Mouse (Mus musculus) hindbrain, embryonic 14.5 days (tissue): ENCODE measurements around the gene Oxa1l. TPM values are rescaled to one million over a fixed set of nuclear protein-coding genes. Genes with fewer than 3 reads are reported as not detected.

Experiments used
- ATAC-seq: fragments of 200-750 bp; cut with Nextera tagmentation; 2 replicates; pipeline ENCODE4 v1.8.0; 2017; ENCODE audit warnings: moderate number of reproducible peaks, mild to moderate bottlenecking, moderate TSS enrichment, moderate library complexity; ENCODE audit not compliant: low FRiP score
- DNase-seq: peaks from one replicate; pipeline ENCODE4 v3.0.0-alpha.2; 2015; ENCODE audit warnings: low spot score
- H3K27ac ChIP-seq: fragments of 300-500 bp; sonication (generic); 2 replicates; pipeline ENCODE4 v1.5.1; 2014; ENCODE audit warnings: mild to moderate bottlenecking, moderate library complexity
- H3K27me3 ChIP-seq: fragments of 300-500 bp; sonication (generic); 2 replicates; pipeline ENCODE4 v1.6.1; 2014; ENCODE audit warnings: mild to moderate bottlenecking, low read length, mixed read lengths; ENCODE audit not compliant: control insufficient read depth, insufficient read depth
- H3K36me3 ChIP-seq: fragments of 300-500 bp; sonication (generic); replicated peaks from 2 replicates; pipeline ENCODE4 v1.6.1; 2014; ENCODE audit not compliant: control insufficient read depth, insufficient read depth
- H3K4me1 ChIP-seq: fragments of 300-500 bp; sonication (generic); replicated peaks from 2 replicates; pipeline ENCODE4 v1.6.1; 2014; ENCODE audit warnings: antibody characterized with exemption, low read length, mixed read lengths; ENCODE audit not compliant: control insufficient read depth, insufficient read depth
- H3K4me2 ChIP-seq: fragments of 300-500 bp; sonication (generic); replicated peaks from 2 replicates; pipeline ENCODE4 v1.6.1; 2014; ENCODE audit warnings: mild to moderate bottlenecking, moderate library complexity
- H3K4me3 ChIP-seq: fragments of 300-500 bp; sonication (generic); replicated peaks from 2 replicates; pipeline ENCODE4 v1.5.1; 2014; ENCODE audit warnings: mild to moderate bottlenecking, low read length
- H3K9ac ChIP-seq: fragments of 300-500 bp; sonication (generic); 2 replicates; pipeline ENCODE4 v1.6.1; 2014
- H3K9me3 ChIP-seq: fragments of 300-500 bp; sonication (generic); 2 replicates; pipeline ENCODE4 v1.6.1; 2016; ENCODE audit warnings: low read length; ENCODE audit not compliant: control insufficient read depth
- WGBS: fragments of 180-500 bp; shearing (Covaris S2); extraction: QIAGEN DNeasy Blood & Tissue Kit; methylation state at CpG from one replicate; pipeline ENCODE4 v1.1.7; 2014; 5-methylcytosine and 5-hydroxymethylcytosine counted together
- polyA plus RNA-seq: library from polyadenylated mRNA; unstranded; fragments of >200 nt; fragmentation: Nextera tagmentation; extraction: Ambion mirVana; gene quantifications from 2 replicates; pipeline ENCODE4 v1.2.1, GENCODE M21; 2014

The Oxa1l gene
- polyA plus RNA-seq, 1 experiment from 2014 or later = 66.0 TPM

DNA sequence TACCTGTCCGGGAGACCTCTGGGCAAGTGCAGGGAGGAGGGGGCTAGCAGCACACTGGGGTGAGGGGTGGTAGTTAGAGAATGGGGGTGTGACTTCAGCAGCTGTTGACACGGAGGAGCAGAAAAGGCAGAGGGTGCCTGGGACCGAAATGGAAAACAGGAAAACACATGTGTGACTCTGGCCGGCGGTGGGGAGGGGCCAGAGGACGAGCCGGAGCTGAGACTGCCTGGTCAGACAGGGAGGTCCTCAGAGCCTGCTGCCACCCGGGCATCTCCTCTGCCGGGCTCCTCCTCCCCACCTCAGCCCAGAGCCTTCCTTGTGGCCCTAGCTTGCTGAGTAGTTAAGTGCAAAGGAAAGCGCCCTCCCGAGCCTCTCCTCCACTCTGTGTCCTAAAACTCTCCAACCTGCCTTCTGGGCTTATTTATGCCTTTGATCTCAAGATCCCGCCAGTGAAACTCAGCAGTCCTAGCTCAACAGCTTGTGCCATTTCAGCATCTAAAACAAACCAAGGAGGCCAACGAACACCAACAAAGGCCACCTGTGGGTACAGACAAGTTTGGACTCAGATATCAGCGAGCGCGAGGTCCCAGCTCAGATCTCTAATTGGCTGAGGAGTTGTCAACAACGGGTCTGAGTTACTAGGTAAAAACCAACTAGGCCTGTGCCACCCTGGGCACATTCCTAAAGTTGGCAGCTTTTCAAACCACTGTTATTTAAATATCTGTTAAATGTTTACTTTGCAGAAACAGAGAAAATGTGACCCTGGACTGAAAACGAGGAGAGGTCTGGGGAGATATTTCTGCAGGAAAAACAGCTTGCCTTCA lies 53.5 kb downstream of the Oxa1l start:
- ATAC-seq (no peak), DNase-seq (no peak)
- H3K4me2 ChIP-seq = peak overlapping the region; percentile 17
- H3K27me3 ChIP-seq = peaks cover 47% of the 10 kb centered on the region
- no peaks in the 10 kb centered on the region for H3K36me3 ChIP-seq
- H3K27ac ChIP-seq = no peak overlapping the region
- no peaks in the 10 kb centered on the region for H3K9me3 ChIP-seq
- 14% methylated on average over 18 of the region's 18 CpGs for WGBS
- no peak overlapping the region for H3K4me3 ChIP-seq
- H3K9ac ChIP-seq = no peak overlapping the region
- no peaks in the 10 kb centered on the region for H3K4me1 ChIP-seq

DNA sequence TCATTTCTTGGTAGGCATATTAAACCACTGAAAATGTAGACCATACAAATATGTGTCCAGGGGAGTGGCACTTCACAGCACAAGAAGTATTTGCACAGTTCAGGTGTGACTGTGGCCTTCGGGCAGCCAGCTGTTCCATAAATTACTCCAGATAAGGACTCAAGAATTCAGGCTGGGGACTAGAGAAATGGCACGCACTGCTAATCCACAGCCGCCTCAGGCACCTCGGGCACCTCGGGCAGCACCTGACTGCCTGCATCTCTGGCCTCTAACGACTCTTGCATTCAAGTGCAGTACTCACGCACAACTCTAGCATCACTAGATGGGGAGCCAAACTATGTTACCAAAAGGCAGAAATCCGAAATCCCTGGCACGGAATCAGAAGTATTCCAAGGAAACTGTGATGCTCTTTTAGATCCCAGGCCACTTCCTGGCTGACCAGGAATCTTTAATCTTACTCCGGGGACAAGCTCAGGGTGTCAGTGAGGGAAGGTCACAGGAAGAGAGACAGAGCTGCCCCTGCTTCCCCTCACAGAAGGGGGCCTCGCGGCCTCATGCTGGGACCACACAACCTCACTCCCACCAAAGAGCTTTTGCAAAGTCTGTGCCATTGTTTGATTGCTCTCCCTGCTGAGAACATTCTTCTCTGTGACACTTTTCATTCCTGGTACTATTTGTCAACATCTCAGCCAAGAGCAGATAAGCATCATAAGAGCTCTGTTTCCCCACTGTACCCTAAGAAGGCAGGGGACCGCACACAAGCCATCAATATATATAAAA lies 54.8 kb downstream of the Oxa1l start:
- Histone ChIP-seq H3K9me3 (no peaks in the 10 kb centered on the region), H3K4me1 (no peaks in the 10 kb centered on the region), H3K9ac (no peak overlapping the region), H3K4me3 (no peak overlapping the region), H3K27ac (no peak overlapping the region), H3K27me3 (peaks cover 47% of the 10 kb centered on the region), H3K36me3 (no peaks in the 10 kb centered on the region), H3K4me2 (no peak overlapping the region)
- 7% methylated on average over 13 of the region's 13 CpGs for WGBS
- ATAC-seq (no peak), DNase-seq (no peak)

DNA sequence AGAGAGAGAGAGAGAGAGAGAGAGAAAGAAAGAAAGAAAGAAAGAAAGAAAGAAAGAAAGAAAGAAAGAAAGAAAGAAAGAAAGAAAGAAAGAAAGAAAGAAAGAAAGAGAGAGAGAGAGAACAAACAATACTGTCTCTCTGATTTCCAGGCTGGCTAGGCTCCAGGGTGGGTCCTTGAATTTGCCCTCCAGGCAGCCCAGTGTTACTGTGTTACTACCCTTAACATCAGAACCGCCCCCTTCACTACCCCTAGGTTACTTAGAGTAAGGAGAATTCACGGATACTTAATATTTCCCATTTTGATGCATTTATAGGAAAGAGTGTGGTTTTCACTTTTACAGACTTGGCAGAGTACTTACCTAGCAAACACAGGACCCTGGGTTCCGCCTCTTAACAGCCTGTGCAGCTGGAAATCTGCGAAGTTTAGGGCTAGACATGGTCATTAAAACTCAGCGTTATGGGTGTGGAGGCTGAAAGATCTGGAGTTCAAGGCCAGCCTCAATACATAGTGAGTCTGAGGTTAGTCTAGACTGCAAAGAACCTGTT lies 55.7 kb downstream of the Oxa1l start:
- no peak overlapping the region for H3K9ac ChIP-seq
- no peaks in the 10 kb centered on the region for H3K36me3 ChIP-seq
- ATAC-seq (no peak), DNase-seq (no peak)
- 28% methylated on average over 5 of the region's 5 CpGs for WGBS
- no peak overlapping the region for H3K27ac ChIP-seq
- H3K4me1 ChIP-seq = no peaks in the 10 kb centered on the region
- no peak overlapping the region for H3K4me2 ChIP-seq
- H3K9me3 ChIP-seq = no peaks in the 10 kb centered on the region
- H3K27me3 ChIP-seq = peaks cover 47% of the 10 kb centered on the region
- H3K4me3 ChIP-seq = no peak overlapping the region

DNA sequence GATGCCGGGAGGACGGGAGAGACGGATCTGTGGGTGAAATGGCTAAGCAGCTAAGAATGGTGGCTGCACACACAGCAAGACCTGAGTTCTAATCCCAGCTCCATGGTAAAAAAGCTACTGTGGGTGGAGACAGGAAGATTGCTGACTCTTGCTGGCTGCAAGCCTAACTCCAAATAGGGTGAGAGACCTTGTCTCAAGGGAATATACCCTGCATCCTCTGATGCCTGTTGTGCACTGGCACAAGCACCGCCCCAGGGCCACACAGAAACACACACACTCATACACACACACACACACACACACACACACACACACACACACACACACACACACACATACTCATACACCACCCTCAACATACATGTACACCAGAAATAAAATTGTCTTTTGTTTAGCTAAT lies 56.2 kb downstream of the Oxa1l start:
- WGBS = 58% methylated on average over 4 of the region's 4 CpGs
- peaks cover 47% of the 10 kb centered on the region for H3K27me3 ChIP-seq
- no peaks in the 10 kb centered on the region for H3K9me3 ChIP-seq
- H3K9ac ChIP-seq = no peak overlapping the region
- H3K36me3 ChIP-seq = no peaks in the 10 kb centered on the region
- H3K4me1 ChIP-seq = no peaks in the 10 kb centered on the region
- DNase-seq (no peak), ATAC-seq (no peak)
- no peak overlapping the region for H3K27ac ChIP-seq
- H3K4me3 ChIP-seq = no peak overlapping the region
- no peak overlapping the region for H3K4me2 ChIP-seq

DNA sequence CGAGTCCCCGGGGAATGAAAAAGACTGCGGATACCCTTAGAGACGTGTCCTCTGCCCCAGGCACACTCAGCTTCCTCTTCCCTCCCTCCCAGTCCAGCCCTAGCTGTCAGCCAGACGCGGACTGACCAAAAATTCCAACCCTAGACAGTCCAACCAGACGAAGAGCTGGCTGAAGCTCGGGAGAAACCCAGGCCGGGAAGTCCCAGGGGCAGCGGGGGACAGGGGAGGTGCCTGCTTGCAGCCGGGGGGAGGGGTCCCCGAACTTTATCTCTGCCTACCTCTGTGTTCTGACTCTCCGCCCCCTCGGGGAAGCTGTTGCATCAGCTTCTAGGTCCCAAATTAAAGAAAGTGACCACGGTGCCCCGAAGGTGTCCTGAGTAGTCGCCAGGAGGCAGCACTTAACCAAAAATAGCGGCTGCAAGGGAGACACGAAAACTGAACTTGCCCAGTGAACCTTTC lies 57.0 kb downstream of the Oxa1l start, which contains the start of gene Slc7a7:
Gene Slc7a7, minus strand, starts transcription at position 158 of the 459 bp plus-strand sequence.
- H3K27ac ChIP-seq = no peak within 1 kb of the TSS
- H3K9ac ChIP-seq = no peak within 1 kb of the TSS
- no peaks in the 10 kb centered on the region for H3K9me3 ChIP-seq
- H3K36me3 ChIP-seq = no peaks in the 10 kb centered on the region
- H3K4me1 ChIP-seq = no peaks in the 10 kb centered on the region
- H3K4me2 ChIP-seq = 0 out of 2 replicates have a peak within 1 kb of the TSS, but pooled peaks have one; percentile 9
- no peak within 1 kb of the TSS for H3K4me3 ChIP-seq
- ATAC-seq (no peak), DNase-seq (no peak)
- 5% methylated on average over 19 of the region's 19 CpGs for WGBS
- H3K27me3 ChIP-seq = peaks cover 47% of the 10 kb centered on the region

Other genes with a start within 250 kb of the Oxa1l start
- 365 and 386 TPM in 2 replicates for gene Dad1, start 106.7 kb upstream of the Oxa1l start, polyA plus RNA-seq
- 64.5 and 65.4 TPM in 2 replicates for gene Abhd4, start 106.6 kb upstream of the Oxa1l start, polyA plus RNA-seq
- not detected in 2 replicates for gene Olfr49, start 75.9 kb upstream of the Oxa1l start, polyA plus RNA-seq
- 4.5 and 6.2 TPM in 2 replicates for gene Slc7a7, start 56.9 kb downstream of the Oxa1l start, polyA plus RNA-seq
- gene Mrpl52, start 66.1 kb downstream of the Oxa1l start, polyA plus RNA-seq = 245 and 308 TPM in 2 replicates
- gene Mmp14, start 70.8 kb downstream of the Oxa1l start, polyA plus RNA-seq = 43.6 and 47.3 TPM in 2 replicates
- 29.2 and 30.8 TPM in 2 replicates for gene Lrp10, start 103.3 kb downstream of the Oxa1l start, polyA plus RNA-seq
- gene Rem2, start 115.3 kb downstream of the Oxa1l start, polyA plus RNA-seq = 32.5 and 41.1 TPM in 2 replicates
- 90.0 and 99.7 TPM in 2 replicates for gene Prmt5, start 156.7 kb downstream of the Oxa1l start, polyA plus RNA-seq
- gene Haus4, start 193.8 kb downstream of the Oxa1l start, polyA plus RNA-seq = 15.3 and 15.7 TPM in 2 replicates
- gene Ajuba, start 216.7 kb downstream of the Oxa1l start, polyA plus RNA-seq = 3.2 and 5.0 TPM in 2 replicates
- gene 4931414P19Rik, start 245.2 kb downstream of the Oxa1l start, polyA plus RNA-seq = 3.1 and 3.7 TPM in 2 replicates